Mouse (Mus musculus) monocyte, adult 2 months (primary cell): ENCODE measurements around the gene Cotl1.

Experiments
- DNase-seq, 2 experiments: peaks; one replicate each; pipeline ENCODE4 v3.0.0; 2022; ENCODE audit warnings: low spot score in 2 of 2, low read depth in 1 of 2

The Cotl1 gene

DNA sequence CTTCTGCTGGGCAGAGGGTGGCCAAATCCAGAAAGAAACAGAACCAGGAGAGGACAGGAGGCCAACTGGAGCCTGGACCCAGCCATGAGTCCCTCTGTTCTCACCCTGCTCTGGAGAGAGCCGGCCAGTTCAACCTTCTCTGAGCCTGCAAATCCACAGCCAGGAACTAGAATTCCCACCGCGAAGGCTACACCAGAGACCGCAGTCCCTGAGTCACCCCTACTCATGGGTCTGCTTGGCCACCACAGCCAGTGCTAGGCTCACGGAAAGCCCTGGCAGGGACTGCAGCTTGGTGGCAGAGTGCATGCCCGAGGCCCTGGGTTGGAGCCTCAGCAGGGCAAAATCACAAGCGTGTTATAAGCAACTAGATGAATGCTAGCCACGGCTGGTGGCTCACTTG is 20.4 kb downstream of the Cotl1 start:
- DNase-seq = no peak

DNA sequence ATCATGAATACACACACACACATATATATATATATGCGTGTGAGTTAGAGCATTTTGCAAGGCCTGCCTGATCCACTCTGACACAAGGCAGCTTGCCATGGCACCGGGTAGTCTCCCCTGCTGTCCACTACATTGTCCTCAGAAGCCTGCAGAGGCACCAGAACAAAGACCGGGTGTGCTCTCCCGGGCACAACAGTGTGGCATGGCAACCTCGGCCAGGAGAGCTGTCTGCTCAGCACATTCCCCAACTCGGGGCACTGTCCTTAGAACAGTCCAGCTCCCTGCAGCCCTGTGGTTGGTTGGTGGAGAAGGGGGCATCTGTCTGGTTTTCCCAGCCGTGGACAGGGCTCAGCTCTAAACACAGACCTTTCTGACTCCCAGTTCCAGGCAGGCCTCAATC is 21.0 kb downstream of the Cotl1 start:
- no peak for DNase-seq

DNA sequence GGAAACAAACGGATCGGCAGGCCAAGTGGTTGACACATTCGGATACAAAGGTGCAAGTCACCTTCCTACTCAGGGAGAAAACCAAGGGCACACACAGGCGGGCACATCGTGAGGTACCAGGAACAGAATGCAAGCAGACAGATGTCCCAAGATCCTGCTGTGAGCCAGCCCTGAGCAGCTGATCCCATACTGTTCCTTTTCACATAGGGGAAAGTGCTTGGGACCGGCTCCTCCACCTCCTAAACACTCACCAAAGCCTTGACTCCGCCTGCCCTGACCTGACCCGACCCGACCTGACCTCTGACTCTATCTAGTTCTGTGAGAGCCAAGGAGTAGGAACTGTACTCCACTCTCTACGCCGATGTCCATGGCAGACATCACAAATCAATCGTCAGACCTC is 22.9 kb downstream of the Cotl1 start:
- DNase-seq = no peak

- no peak for DNase-seq
These were observed 24.1 kb downstream of the Cotl1 start for GRCm38 (mm10) chr8:119816219-119816618.

DNA sequence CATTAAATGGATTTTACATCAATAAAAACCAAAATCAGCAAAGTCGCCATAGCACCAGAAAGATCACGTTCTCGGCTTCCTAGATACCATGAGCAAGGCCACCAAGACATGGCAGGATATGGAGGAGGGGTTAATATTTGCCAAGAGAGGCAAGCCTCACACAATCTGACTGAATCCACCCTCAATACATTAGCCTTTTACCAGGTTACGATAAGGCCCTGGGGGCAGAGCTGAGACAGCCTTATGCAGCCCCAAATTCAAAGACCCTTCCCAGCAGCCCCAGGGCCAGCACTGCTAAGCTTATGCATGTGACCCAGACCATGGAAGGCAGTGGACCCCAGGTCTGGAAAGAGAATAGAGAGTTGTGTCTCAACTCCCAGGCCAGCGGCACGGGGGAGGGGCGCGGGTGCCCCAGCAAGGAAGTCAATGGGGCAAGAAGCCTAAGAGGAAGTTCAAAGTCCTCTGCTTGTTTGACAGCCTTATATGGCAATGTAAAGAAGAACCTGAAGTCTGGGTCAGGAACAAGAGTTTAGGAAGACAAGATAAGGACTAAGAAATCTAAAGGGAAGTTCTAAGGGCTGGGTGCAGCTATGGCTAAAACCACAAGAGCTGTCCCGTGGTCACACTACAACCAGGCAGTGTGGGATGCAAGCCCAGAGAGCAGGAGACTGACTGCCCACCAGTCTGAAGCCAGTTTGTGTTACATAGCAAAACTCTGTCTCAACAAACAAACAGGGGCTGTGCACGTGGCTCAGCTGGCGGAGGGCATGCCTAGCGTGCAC is 27.5 kb downstream of the Cotl1 start:
- DNase-seq = peak; percentile 49 to 60

- peak in 1 of 2 experiments; percentile 48 for DNase-seq
These were observed 28.4 kb downstream of the Cotl1 start for GRCm38 (mm10) chr8:119811925-119812324.

DNA sequence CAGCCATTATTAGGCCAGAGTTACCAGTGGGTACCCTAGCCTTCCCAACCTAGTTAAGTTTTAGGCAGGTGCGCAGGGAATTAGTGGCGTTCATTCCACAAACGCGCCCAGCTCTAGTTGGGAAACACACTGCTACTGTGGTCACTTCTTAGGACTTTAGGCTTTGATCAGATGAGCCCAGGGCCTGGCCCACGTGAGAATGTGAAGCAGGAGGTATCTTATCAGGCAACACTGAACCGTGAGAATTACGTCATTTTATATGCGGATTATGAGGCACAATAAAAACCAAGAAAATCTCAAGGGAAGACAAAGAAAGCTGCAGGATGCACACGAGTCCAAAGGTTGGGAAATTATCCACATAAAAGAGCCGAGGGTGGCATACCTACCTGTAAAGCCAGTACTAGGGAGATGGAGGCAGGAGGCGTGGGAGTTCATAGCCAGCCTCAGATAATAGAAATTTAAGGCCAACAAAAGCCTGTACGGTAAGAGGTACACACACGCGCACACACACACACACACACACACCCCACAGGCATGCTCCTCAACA is 29.3 kb downstream of the Cotl1 start:
- DNase-seq = no peak

DNA sequence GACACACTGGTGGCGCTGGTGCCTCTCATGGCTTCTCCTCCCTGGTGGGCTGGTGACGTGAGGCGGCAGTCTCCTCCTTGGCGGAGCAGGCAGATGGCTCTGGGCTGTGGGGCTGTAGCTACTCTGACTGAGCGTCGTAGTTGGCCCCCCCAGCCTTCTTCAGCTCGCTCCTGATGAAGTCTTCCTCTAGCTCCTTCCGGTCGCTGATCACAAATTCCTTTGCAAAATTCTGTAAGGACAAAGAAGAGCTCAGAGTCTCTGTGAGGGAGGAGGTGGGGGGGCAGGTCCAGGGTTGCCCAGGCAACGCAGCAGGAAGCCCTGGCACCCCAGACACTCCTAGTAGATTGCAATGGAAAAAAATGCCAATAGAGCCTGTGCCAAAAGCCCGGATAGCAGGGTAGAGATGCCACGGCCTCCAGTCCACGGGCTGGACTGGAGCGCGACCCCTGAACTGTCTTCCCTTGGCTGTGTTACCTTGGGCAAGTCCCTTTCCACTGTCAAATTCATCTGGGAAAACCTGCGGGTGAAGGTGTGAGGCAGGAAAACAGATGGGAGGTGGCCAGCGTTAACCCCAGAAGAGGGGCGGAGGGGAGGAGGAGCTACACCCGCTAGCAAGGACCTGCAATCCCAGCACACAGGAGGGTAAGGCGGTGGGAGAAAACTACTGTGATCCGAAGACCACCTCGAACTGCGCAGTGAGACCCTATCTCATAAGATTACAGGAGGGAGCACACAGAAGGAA is 30.0 kb downstream of the Cotl1 start:
- no peak for DNase-seq

- DNase-seq = no peak
These were observed 30.7 kb downstream of the Cotl1 start for GRCm38 (mm10) chr8:119809620-119810019.

- DNase-seq = no peak
These were observed 32.7 kb downstream of the Cotl1 start for GRCm38 (mm10) chr8:119807687-119808086.

GRCm38 (mm10) chr8:119806422-119807263 is 33.7 kb downstream of the Cotl1 start:
- DNase-seq = no peak

DNA sequence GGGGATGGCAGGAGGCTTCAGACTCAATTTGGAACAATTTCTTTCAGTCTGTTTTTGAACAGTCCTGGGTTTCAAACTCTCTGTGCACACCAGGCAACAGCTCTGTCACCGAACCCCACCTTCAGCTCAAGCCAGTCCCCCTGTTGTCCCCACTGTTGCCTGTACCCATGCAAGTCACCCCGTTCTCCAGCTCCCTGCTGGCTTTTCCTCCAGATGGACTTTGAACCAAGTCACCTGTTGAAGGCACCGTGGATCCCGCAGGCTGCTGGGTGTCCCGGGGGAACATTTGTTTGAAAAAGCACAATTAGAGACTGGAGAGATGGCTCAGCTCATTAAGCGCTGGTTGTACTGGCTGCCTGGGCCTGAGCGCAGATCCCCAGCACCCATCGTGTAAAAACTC is 35.1 kb downstream of the Cotl1 start:
- no peak for DNase-seq

DNA sequence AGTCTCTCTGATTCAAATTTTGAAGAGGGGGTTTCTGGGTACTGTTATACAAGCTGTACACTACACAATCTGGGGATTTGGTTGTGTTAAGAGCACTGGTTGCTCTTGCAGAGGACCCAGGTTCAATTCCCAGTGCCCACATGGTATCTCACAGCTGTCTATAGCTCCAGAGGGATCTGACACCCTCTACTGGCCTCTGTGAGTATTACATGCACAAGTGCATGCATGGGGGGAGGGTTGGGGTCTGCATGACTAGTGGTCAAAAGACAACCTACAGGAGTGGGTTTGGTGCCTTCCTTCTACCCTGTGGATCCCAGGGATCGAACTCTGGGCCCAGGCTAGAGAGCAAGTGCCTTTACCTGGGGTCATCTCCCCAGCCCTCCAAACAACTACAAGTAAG is 37.8 kb downstream of the Cotl1 start:
- no peak for DNase-seq

- no peak for DNase-seq
These were observed 39.2 kb downstream of the Cotl1 start for GRCm38 (mm10) chr8:119801168-119801567.

DNA sequence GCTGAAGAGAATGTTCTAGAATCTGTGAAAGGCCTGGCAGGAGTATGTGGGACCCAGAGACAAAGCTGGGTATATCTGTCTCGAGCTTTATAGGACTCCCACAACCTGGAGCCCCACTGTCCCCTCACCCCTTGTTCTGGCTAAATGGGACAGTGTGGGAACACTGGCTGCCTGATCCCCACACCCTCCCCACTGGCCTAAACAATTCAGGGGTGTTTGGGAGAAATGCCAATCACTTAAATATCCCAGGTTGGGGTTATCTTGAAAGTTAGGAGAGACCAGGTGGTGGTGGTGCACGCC is 41.4 kb downstream of the Cotl1 start:
- no peak for DNase-seq

- DNase-seq = peak in 1 of 2 experiments; percentile 68
These were observed 42.0 kb downstream of the Cotl1 start for GRCm38 (mm10) chr8:119798170-119798964.

- DNase-seq = no peak
These were observed 44.7 kb downstream of the Cotl1 start for GRCm38 (mm10) chr8:119795651-119796050.

DNA sequence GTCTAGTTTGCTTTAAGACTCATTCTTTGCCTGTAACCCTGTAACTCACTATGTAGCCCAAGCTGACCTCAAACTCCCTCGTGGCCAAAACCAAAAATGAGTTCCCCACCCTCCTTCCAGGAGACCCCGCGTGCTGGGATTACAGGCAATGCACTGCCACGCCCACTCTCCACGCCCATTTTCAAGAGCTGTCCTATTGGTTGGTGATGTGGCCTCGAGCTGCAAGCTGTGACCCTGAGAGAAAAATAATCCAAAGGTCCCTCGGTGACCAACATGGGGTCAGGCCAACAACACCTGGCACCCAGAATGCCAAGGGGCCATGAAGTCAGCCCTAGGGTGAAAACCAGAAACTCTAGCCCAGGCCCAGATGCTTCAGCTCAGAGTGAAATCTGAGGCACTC is 45.7 kb downstream of the Cotl1 start:
- DNase-seq = no peak

- no peak for DNase-seq
These were observed 48.3 kb downstream of the Cotl1 start for GRCm38 (mm10) chr8:119791804-119792704.

GRCm38 (mm10) chr8:119789581-119789980 is 50.8 kb downstream of the Cotl1 start:
- no peak for DNase-seq
